Mouse (Mus musculus) gastrocnemius, adult 18-20 months (tissue): Measurements from ENCODE around the gene Efna4. TPM values are rescaled to one million over a fixed set of nuclear protein-coding genes. Genes with fewer than 3 reads are reported as not detected.

ENCODE experiments used
- total RNA-seq, 2 experiments: library from RNA; stranded (reverse); gene quantifications; 2 replicates each; pipeline ENCODE4 v1.2.3; 2021

Efna4 gene
- total RNA-seq, 2 experiments from 2014 or later, result not detected

Other genes starting within 250 kb of the Efna4 start
- gene Rusc1, start 244.7 kb downstream of the Efna4 start, total RNA-seq, result 10 to 100 TPM; 15.4 to 20.2 TPM
- gene Gm43738, start 236.9 kb downstream of the Efna4 start, total RNA-seq, result not detected
- gene Fdps, start 236.1 kb downstream of the Efna4 start, total RNA-seq, result 10 to 100 TPM; 27.2 to 27.8 TPM
- not detected for gene Pklr, start 201.9 kb downstream of the Efna4 start, total RNA-seq
- under 1 TPM; 0.14 to 0.26 TPM for gene Hcn3, start 177.8 kb downstream of the Efna4 start, total RNA-seq
- gene Clk2, start 173.2 kb downstream of the Efna4 start, total RNA-seq, result 10 to 100 TPM; 16.6 to 18.6 TPM
- 10 to 100 TPM; 37.8 to 38.4 TPM for gene Scamp3, start 160.6 kb downstream of the Efna4 start, total RNA-seq
- 10 to 100 TPM; 16.5 to 22.2 TPM for gene Fam189b, start 154.9 kb downstream of the Efna4 start, total RNA-seq
- 10 to 100 TPM; 15.5 to 17.8 TPM for gene Gba, start 135.1 kb downstream of the Efna4 start, total RNA-seq
- 1 to 10 TPM; 3.6 to 9.2 TPM for gene Thbs3, start 122.8 kb downstream of the Efna4 start, total RNA-seq
- 10 to 100 TPM; 45.4 to 46.7 TPM for gene Mtx1, start 110.9 kb downstream of the Efna4 start, total RNA-seq
- under 1 TPM; 0.18 to 0.40 TPM for gene Muc1, start 109.0 kb downstream of the Efna4 start, total RNA-seq
- 10 to 100 TPM; 70.2 to 74.5 TPM for gene Krtcap2, start 92.1 kb downstream of the Efna4 start, total RNA-seq
- under 1 TPM; 0.14 to 0.31 TPM for gene Trim46, start 91.7 kb downstream of the Efna4 start, total RNA-seq
- gene Dpm3, start 78.7 kb downstream of the Efna4 start, total RNA-seq, result 10 to 100 TPM; 22.6 to 24.3 TPM
- 1 to 10 TPM; 7.0 to 8.9 TPM for gene Slc50a1, start 67.5 kb downstream of the Efna4 start, total RNA-seq
- 10 to 100 TPM in 1 of 2 experiments, 1 to 10 TPM in 1; 5.7 to 18.8 TPM for gene Efna1, start 56.9 kb downstream of the Efna4 start, total RNA-seq
- gene Efna3, start 15.1 kb downstream of the Efna4 start, total RNA-seq, result not detected
- 10 to 100 TPM; 16.9 to 26.1 TPM for gene Adam15, start 12.0 kb upstream of the Efna4 start, total RNA-seq
- gene Dcst2, start 23.9 kb upstream of the Efna4 start, total RNA-seq, result not detected
- gene Dcst1, start 27.2 kb upstream of the Efna4 start, total RNA-seq, result not detected
- 10 to 100 TPM; 26.4 to 28.3 TPM for gene Zbtb7b, start 56.7 kb upstream of the Efna4 start, total RNA-seq
- gene Lenep, start 64.8 kb upstream of the Efna4 start, total RNA-seq, result under 1 TPM in 1 of 2 experiments, not detected in 1; 0.59 TPM
- gene Flad1, start 73.8 kb upstream of the Efna4 start, total RNA-seq, result 10 to 100 TPM; 45.2 to 51.6 TPM
- gene Cks1b, start 80.4 kb upstream of the Efna4 start, total RNA-seq, result 1 to 10 TPM; 2.2 to 2.7 TPM
- 10 to 100 TPM; 14.7 to 19.1 TPM for gene Shc1, start 80.4 kb upstream of the Efna4 start, total RNA-seq
- gene Pygo2, start 92.2 kb upstream of the Efna4 start, total RNA-seq, result 10 to 100 TPM in 1 of 2 experiments, 1 to 10 TPM in 1; 7.8 to 11.6 TPM
- gene Pbxip1, start 98.7 kb upstream of the Efna4 start, total RNA-seq, result 100 to 1,000 TPM; 226 to 236 TPM
- 1 to 10 TPM; 8.7 to 9.2 TPM for gene Pmvk, start 116.5 kb upstream of the Efna4 start, total RNA-seq
- gene Kcnn3, start 182.1 kb upstream of the Efna4 start, total RNA-seq, result 1 to 10 TPM; 4.2 to 4.4 TPM